Mouse (Mus musculus): ENCODE results near the gene Eif2d.

- TF ChIP-seq POLR2A (IDR thresholded peaks at IDR 0.05; ENCODE audit: insufficient read length, low read depth) (no peak), TCF3 (IDR thresholded peaks at IDR 0.05; ENCODE audit: insufficient read length, low read depth) (no peak), POLR2AphosphoS2 (IDR thresholded peaks at IDR 0.05; ENCODE audit: insufficient read length, low read depth) (no peak)
Observed at GRCm38 (mm10) chr1:131186995-131187394, 34.0 kb downstream of the Eif2d start.

All from myocyte (in vitro differentiated cells).